8 mouse cellular contexts compared by ENCODE assay signal in the genomic region with DNA sequence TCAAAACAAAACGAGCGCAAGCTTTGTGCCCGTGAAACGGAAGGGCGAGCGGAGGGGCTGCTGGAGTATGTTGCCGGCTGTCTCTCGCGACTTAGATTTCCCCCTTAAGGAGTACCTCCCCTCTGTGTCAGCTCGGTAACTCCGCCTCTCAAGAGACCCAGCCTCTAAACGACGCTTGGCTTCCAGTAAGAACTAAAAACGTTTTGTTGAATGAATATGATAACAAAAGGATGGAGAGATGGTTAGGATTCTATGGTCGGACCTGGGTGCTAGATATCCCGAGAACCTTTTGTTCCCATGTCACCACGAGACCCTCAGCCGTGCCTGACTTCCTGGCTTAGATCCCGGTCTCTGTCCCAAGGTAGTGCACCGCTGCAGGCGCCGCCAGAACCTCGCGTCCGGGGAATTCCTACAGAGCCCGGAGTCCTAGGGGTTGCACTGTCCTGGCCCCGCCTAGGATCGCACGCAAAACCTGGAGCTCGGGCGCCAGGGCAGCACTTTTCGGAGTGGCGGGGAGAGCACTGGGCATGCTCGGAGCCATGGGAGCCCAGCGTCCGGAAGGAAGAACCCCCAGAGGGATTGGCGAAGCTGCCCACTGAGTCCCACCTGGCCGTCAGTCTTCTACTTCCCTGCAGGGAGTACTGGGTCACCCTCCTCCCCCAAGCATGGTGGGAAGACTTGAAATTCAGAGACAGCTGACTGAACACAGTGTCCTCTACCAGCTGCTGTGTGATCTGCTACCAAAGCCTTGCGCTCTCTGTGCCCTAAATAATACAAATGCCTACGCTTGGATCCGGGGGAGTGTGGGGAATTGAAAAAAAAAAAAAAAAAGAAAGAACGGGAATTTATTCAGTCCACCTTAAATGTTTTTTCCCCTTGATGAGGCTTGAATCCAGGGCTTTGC. TPM values are rescaled to one million over a fixed set of nuclear protein-coding genes. Genes with fewer than 3 reads are reported as not detected.
DNase-seq lines count a peak whose midpoint lies in the region; ATAC-seq lines count a peak whose summit lies in the region.

TSS of gene Ptpn3 (minus strand) at position 428 of the 904 bp plus-strand sequence.

- H3K9me3 ChIP-seq in limb, embryonic 11.5 days (ENCODE audit: control insufficient read depth, low read length), result no peaks in the 10 kb centered on the region
- H3K9me3 ChIP-seq in midbrain, embryonic 12.5 days, result no peaks in the 10 kb centered on the region

- WGBS in limb, embryonic 11.5 days, result under 1% methylated on average over 42 of the region's 42 CpGs
- under 1% methylated on average over 42 of the region's 42 CpGs for WGBS in midbrain, embryonic 12.5 days

- no peak within 1 kb of the TSS for H3K27ac ChIP-seq in limb, embryonic 11.5 days (replicated peaks; ENCODE audit: low read depth, low read length)
- H3K27ac ChIP-seq in midbrain, embryonic 12.5 days (replicated peaks), result no peak within 1 kb of the TSS

- peaks cover 15% of the 10 kb centered on the region for H3K4me1 ChIP-seq in limb, embryonic 11.5 days (ENCODE audit: control insufficient read depth, insufficient read depth, low read length)
- H3K4me1 ChIP-seq in midbrain, embryonic 12.5 days, result peaks cover 28% of the 10 kb centered on the region

- peak; percentile 6 for DNase-seq in A20 (ENCODE audit: low read depth, low spot score)
- peak; percentile 92 for DNase-seq in brain, adult 2 months (ENCODE audit: low read depth, low spot score)
- peak; percentile 82 to 85 for DNase-seq in heart, adult 9 months (ENCODE audit: low spot score in 2 of 2)
- peak; percentile 87 to 89 for DNase-seq in kidney, adult 8-10 months
- peak; percentile 87 for DNase-seq in limb, embryonic 11.5 days (ENCODE audit: low spot score)
- DNase-seq in spleen, postnatal 10 days (ENCODE audit: low spot score in 2 of 2), result peak; percentile 17 to 53

- H3K4me3 ChIP-seq in limb, embryonic 11.5 days (ENCODE audit: low read depth, low read length), result peak within 1 kb of the TSS; percentile 77
- peak within 1 kb of the TSS; percentile 79 for H3K4me3 ChIP-seq in midbrain, embryonic 12.5 days

- H3K9ac ChIP-seq in limb, embryonic 11.5 days (ENCODE audit: low read length), result peak within 1 kb of the TSS; percentile 45; the same call in 1 of the 2 replicates
- peak within 1 kb of the TSS; percentile 44 for H3K9ac ChIP-seq in midbrain, embryonic 12.5 days (replicated peaks)

- peak within 1 kb of the TSS; percentile 92 for H3K4me2 ChIP-seq in limb, embryonic 11.5 days (ENCODE audit: low read depth, severe bottlenecking)
- peak within 1 kb of the TSS; percentile 90 for H3K4me2 ChIP-seq in midbrain, embryonic 12.5 days (replicated peaks)

- no peaks in the 10 kb centered on the region for H3K36me3 ChIP-seq in limb, embryonic 11.5 days (ENCODE audit: control insufficient read depth, insufficient read depth, low read length)
- H3K36me3 ChIP-seq in midbrain, embryonic 12.5 days, result no peaks in the 10 kb centered on the region

- peaks cover 18% of the 10 kb centered on the region for H3K27me3 ChIP-seq in limb, embryonic 11.5 days (ENCODE audit: control insufficient read depth, insufficient read depth, low read length)
- peaks cover 65% of the 10 kb centered on the region for H3K27me3 ChIP-seq in midbrain, embryonic 12.5 days

- peak; percentile 49; the same call in 1 of the 2 replicates for ATAC-seq in erythroblast, adult 5-6 weeks (replicated peaks; ENCODE audit: low FRiP score, poor library complexity, severe bottlenecking)
- peak; percentile 85 for ATAC-seq in limb, embryonic 11.5 days (ENCODE audit: insufficient number of reproducible peaks, low FRiP score, low TSS enrichment, low read depth)
- peak; percentile 83 for ATAC-seq in midbrain, embryonic 12.5 days (ENCODE audit: low FRiP score, low read depth)

RNA-seq across cellular contexts. Expression of gene Ptpn3, which starts in this region (rescaled TPM):
- 0.42 TPM in 1 of 2 replicates, not detected in the other for total RNA-seq in erythroblast, adult 5-6 weeks (2015; ENCODE audit: low replicate concordance)
- total RNA-seq in erythroblast, adult 5-6 weeks (2017; ENCODE audit: low replicate concordance), result 0.17 TPM in 1 of 2 replicates, not detected in the other
- 0.73 and 1.2 TPM in 2 replicates for polyA plus RNA-seq in limb, embryonic 11.5 days (2014; fragmentation: Nextera tagmentation; extraction: Ambion mirVana)
- polyA plus RNA-seq in midbrain, embryonic 12.5 days (2016; fragmentation: Nextera tagmentation; extraction: Ambion mirVana), result 1.1 and 1.2 TPM in 2 replicates

Comparison
In these comparisons a context has a peak if more than half of its experiments do, and no peak if none do; other contexts are left out.
1. Peak in ATAC-seq in erythroblast, adult 5-6 weeks; RNA of the gene not detected or under 1 TPM.
2. DNase-seq: peak in every context shown above with its lines; median percentile 92 in brain, adult 2 months; 88 in kidney, adult 8-10 months; 87 in limb, embryonic 11.5 days; 84 in heart, adult 9 months; 35 in spleen, postnatal 10 days; 6 in A20.